Mouse (Mus musculus): Measurements from ENCODE around the gene Hcls1. TPM values are rescaled to one million over a fixed set of nuclear protein-coding genes. Genes with fewer than 3 reads are reported as not detected.
A peak's percentile ranks its signal among the peaks of the same experiment; 100 is the strongest.

The Hcls1 gene
- polyA plus RNA-seq, 1 experiment, result 0.62 TPM

DNA sequence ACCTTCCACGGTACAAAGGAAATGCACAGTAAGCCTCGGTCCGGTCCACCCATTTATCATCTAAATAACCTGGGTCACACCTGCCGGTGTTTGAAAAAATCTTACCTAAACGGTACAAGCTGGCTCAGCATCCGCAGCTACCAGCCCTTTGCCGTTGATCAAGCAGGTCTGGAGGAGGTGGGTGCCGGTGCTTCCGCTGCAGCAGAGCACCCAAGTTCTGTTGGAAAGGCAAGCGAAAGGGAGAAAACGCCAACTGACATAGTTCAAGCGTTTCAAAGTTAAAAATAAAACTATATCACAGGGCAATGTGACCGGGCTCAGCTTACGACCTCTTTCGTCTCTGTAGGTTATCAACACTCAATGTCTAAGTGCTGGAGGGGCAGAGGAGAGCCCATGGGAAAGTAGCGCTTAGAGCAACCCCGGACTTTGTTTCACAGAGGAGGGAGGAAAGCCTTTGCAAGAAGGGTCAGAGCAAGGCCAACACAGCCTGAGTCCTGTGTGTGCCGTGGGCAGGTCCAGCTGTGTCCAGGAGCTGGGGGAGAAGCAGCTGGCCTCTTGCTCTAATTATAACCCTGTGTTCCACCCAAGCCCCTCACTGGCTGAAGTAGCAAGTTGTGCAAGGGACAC, 55.3 kb downstream of the Hcls1 start, which contains the start of gene Fbxo40:
Gene Fbxo40 (minus strand): TSS at position 469 of the 627 bp plus-strand sequence.
- TF ChIP-seq GATA1 (IDR thresholded peaks at IDR 0.05; ENCODE audit: low read length), result no peak
- TF ChIP-seq TAL1 (IDR thresholded peaks at IDR 0.05; ENCODE audit: low read length), result no peak
- H3K4me1 ChIP-seq (ENCODE audit: control insufficient read depth), result peaks cover 6% of the 10 kb centered on the region
- H3K36me3 ChIP-seq (ENCODE audit: control insufficient read depth), result no peaks in the 10 kb centered on the region
- H3K27me3 ChIP-seq (ENCODE audit: control insufficient read depth), result no peaks in the 10 kb centered on the region
- H3K9me3 ChIP-seq (ENCODE audit: control insufficient read depth, low read length), result no peaks in the 10 kb centered on the region
- no peak within 1 kb of the TSS for H3K4me3 ChIP-seq (replicated peaks)

DNA sequence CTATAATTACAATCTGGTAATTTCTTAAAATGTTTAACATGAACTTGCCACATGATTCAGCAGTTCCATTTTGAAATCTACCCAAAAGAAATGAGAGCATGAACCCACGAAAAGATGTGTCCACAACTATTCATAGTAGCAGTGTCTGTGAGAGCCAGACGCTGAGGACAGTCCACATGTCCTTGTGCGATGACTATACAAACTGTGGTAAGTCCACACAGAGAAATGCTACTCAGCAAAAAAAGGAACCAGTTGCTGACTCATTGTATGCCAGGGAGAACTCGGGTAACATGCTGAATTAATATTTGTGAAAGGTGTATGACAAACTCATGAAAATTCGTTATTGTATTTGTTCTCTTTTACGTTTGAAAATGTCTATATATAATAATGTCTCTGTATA, 62.9 kb downstream of the Hcls1 start:
- Histone ChIP-seq H3K4me1 (ENCODE audit: control insufficient read depth) (no peaks in the 10 kb centered on the region), H3K4me3 (replicated peaks) (no peak overlapping the region)
- TF ChIP-seq GATA1 (IDR thresholded peaks at IDR 0.05; ENCODE audit: low read length), result no peak
- TF ChIP-seq TAL1 (IDR thresholded peaks at IDR 0.05; ENCODE audit: low read length), result no peak

DNA sequence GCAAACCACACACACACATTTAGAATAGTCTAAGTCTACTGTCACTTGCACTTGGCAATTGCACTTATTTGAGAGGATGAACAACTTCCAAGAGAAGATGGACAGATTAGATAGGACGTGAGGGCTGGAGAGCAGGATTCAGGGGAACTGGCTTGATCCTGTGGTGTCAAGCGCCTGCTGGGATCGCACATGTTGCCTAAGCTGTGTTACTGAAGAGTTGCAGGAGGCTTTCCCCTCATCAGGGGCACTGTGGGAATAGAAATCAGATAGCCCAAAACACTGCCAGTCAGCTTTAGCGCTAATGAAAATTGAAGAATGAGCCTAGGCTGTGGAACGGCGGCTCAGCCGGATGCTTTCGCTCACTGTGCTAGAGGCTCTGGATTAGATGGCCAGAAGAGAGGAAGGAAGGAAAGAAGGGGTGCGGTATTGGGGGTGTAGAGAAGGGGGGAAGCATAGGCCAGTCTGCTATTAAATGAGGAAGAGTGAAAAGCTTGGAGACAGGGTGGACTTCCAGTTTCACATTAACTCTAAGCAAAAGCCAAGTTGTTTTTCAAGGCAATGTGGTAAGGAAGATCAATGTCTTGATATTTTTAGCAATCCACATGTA, 64.7 kb downstream of the Hcls1 start:
- H3K4me1 ChIP-seq (ENCODE audit: control insufficient read depth), result no peaks in the 10 kb centered on the region
- H3K36me3 ChIP-seq (ENCODE audit: control insufficient read depth), result no peaks in the 10 kb centered on the region
- no peak for TF ChIP-seq GATA1 (IDR thresholded peaks at IDR 0.05; ENCODE audit: low read length)
- TF ChIP-seq TAL1 (IDR thresholded peaks at IDR 0.05; ENCODE audit: low read length), result no peak
- no peaks in the 10 kb centered on the region for H3K9me3 ChIP-seq (ENCODE audit: control insufficient read depth, low read length)
- H3K27me3 ChIP-seq (ENCODE audit: control insufficient read depth), result peaks cover 10% of the 10 kb centered on the region
- H3K4me3 ChIP-seq (replicated peaks), result no peak overlapping the region

More for the DNA sequence above, 62.9 kb downstream of the Hcls1 start:
- Histone ChIP-seq H3K9me3 (ENCODE audit: control insufficient read depth, low read length) (no peaks in the 10 kb centered on the region), H3K36me3 (ENCODE audit: control insufficient read depth) (no peaks in the 10 kb centered on the region), H3K27me3 (ENCODE audit: control insufficient read depth) (peaks cover 10% of the 10 kb centered on the region)

DNA sequence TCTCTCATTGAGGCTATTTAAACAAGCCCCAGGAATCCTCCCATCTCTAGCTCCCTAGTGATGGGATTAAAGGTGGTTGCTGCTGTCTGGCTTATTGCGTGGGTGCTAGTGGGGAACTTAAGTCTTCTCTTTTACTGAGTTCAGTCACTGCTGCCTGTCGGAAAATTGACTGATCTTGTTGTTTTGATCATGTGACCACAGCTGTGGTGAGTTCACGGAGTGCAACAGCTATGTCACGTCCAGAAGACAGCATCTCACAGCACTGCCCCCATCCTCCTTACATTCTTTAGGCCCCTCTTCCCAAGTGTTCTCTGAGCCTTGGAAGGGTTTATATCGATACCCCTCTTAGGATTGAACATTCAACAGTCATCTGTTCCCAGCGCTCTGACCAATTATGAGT, 74.5 kb downstream of the Hcls1 start:
- H3K4me3 ChIP-seq (replicated peaks), result no peak overlapping the region
- H3K27me3 ChIP-seq (ENCODE audit: control insufficient read depth), result peaks cover 5% of the 10 kb centered on the region
- H3K4me1 ChIP-seq (ENCODE audit: control insufficient read depth), result peaks cover 32% of the 10 kb centered on the region
- H3K9me3 ChIP-seq (ENCODE audit: control insufficient read depth, low read length), result no peaks in the 10 kb centered on the region
- TF ChIP-seq GATA1 (IDR thresholded peaks at IDR 0.05; ENCODE audit: low read length), result no peak
- TF ChIP-seq TAL1 (IDR thresholded peaks at IDR 0.05; ENCODE audit: low read length), result no peak
- peaks cover 15% of the 10 kb centered on the region for H3K36me3 ChIP-seq (ENCODE audit: control insufficient read depth)

DNA sequence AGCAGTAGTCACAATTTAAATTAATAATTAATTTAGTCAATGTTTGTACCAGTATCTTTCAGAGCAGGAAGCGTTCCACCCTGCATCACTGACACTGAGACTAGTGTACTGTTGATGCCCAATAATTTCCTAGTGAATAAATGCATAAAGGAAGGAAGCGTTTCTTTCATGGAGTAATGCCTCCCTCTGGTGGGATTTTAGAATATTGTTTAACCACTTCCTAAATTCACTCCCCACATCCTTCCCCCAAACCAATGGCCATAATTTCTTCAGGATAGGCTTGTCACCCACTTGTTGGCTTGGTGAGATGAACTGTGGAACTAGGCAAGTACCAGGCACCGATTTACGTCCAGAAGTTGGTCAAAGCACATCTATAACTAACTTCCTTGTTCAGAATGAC, 75.6 kb downstream of the Hcls1 start:
- TF ChIP-seq TAL1 (IDR thresholded peaks at IDR 0.05; ENCODE audit: low read length) (no peak), GATA1 (IDR thresholded peaks at IDR 0.05; ENCODE audit: low read length) (no peak)
- Histone ChIP-seq H3K36me3 (ENCODE audit: control insufficient read depth) (peaks cover 26% of the 10 kb centered on the region), H3K4me3 (replicated peaks) (no peak overlapping the region), H3K9me3 (ENCODE audit: control insufficient read depth, low read length) (no peaks in the 10 kb centered on the region), H3K27me3 (ENCODE audit: control insufficient read depth) (peaks cover 5% of the 10 kb centered on the region), H3K4me1 (ENCODE audit: control insufficient read depth) (peaks cover 35% of the 10 kb centered on the region)

DNA sequence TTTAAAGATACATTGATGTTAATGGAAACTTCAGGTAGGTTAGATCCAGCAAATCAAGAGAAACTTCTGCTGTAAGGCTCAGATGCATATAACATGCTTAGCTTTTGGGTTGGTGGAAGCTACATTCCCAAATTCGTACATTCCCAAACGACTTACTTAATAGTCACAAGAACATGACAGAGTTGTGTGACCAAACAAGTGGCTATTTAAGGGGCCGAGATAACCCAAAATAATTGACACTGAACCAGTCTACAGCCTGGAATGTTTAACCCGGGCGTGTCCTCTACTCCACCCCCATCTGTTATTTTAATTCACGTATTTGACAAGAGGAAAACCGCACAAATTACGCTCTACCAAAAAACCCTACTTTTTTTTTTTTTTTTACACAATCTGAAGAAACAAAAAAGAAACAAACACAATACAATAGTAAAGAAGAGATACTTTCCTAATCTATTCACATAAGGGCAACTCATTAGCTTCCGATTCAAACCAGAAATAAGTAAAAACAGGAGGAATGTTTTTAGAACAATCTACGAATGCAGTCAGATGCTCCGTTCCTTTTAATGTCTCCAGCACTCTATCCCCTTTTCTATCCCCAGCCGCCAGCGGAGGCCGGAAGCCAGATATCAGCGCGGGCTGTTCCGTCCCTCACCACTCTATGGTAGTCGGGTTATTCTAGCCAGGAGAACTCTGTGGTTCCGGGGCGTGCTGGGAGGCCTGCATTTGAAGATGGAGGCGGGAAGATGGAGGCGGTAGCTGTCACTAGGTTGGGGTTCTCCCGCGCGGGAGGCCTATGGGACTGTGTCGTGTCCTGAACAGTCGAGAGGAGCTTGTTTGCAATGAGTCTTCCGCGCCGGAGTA, 76.5 kb downstream of the Hcls1 start, which contains the start of gene Polq:
Gene Polq (plus strand): TSS at position 726 of the 861 bp plus-strand sequence.
- Histone ChIP-seq H3K4me1 (ENCODE audit: control insufficient read depth) (peaks cover 35% of the 10 kb centered on the region), H3K9me3 (ENCODE audit: control insufficient read depth, low read length) (no peaks in the 10 kb centered on the region), H3K36me3 (ENCODE audit: control insufficient read depth) (peaks cover 35% of the 10 kb centered on the region), H3K4me3 (replicated peaks) (peak within 1 kb of the TSS; percentile 70), H3K27me3 (ENCODE audit: control insufficient read depth) (peaks cover 5% of the 10 kb centered on the region)
- no peak for TF ChIP-seq GATA1 (IDR thresholded peaks at IDR 0.05; ENCODE audit: low read length)
- no peak for TF ChIP-seq TAL1 (IDR thresholded peaks at IDR 0.05; ENCODE audit: low read length)

DNA sequence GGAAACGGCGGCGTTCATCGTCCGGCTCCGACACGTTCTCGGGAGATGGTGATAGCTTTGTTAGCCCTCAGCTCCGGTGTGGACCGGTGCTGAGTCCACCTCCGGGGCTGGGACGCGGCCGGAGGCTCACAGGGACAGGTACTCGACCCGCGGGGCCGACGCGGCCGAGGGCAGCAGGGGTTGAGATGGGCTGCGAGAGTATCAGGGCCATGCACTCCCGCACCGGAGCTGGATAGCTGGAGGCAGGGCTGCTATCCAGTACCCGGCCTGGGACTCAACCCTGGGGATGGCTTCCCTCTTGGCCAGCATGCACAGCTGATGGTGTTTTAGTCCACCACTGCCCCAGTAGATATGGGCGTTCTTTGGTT, 77.1 kb downstream of the Hcls1 start:
- H3K9me3 ChIP-seq (ENCODE audit: control insufficient read depth, low read length), result no peaks in the 10 kb centered on the region
- peaks cover 39% of the 10 kb centered on the region for H3K36me3 ChIP-seq (ENCODE audit: control insufficient read depth)
- peak overlapping the region; percentile 70 for H3K4me3 ChIP-seq (replicated peaks)
- peaks cover 3% of the 10 kb centered on the region for H3K27me3 ChIP-seq (ENCODE audit: control insufficient read depth)
- TF ChIP-seq GATA1 (IDR thresholded peaks at IDR 0.05; ENCODE audit: low read length) (no peak), TAL1 (IDR thresholded peaks at IDR 0.05; ENCODE audit: low read length) (no peak)
- peaks cover 35% of the 10 kb centered on the region for H3K4me1 ChIP-seq (ENCODE audit: control insufficient read depth)

DNA sequence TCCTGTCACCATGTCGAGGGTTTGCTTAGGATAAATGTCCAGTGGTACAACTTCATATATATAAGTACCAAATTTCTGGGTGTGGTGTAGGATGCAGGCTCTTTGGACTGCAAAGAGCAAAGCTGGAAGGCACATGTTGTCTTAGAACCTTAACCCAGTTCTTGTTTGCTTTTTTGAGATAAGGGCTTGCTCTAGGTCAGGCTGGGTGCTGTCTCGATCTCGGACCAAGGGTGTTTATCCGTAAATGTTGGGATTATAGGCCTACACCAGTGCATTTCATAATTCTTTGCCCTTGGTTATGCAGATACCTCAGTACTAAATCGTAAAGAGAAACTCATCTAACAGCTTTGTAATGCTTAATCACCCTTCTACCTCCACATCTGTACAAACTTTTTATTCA, 77.6 kb downstream of the Hcls1 start:
- H3K27me3 ChIP-seq (ENCODE audit: control insufficient read depth), result no peaks in the 10 kb centered on the region
- peaks cover 44% of the 10 kb centered on the region for H3K36me3 ChIP-seq (ENCODE audit: control insufficient read depth)
- H3K4me3 ChIP-seq (replicated peaks), result peak overlapping the region; percentile 70
- H3K4me1 ChIP-seq (ENCODE audit: control insufficient read depth), result peaks cover 35% of the 10 kb centered on the region
- TF ChIP-seq GATA1 (IDR thresholded peaks at IDR 0.05; ENCODE audit: low read length) (no peak), TAL1 (IDR thresholded peaks at IDR 0.05; ENCODE audit: low read length) (no peak)
- H3K9me3 ChIP-seq (ENCODE audit: control insufficient read depth, low read length), result no peaks in the 10 kb centered on the region

Other genes with a start within 250 kb of the Hcls1 start
- not detected in 2 replicates for gene Ildr1, start 241.0 kb upstream of the Hcls1 start, polyA plus RNA-seq (2012)
- 0.14 TPM in 1 of 2 replicates, not detected in the other for gene Slc15a2, start 150.0 kb upstream of the Hcls1 start, polyA plus RNA-seq (2012)
- 0.08 and 0.23 TPM in 2 replicates for gene Iqcb1, start 106.6 kb upstream of the Hcls1 start, polyA plus RNA-seq (2012)
- gene Eaf2, start 60.0 kb upstream of the Hcls1 start, polyA plus RNA-seq (2012), result 0.04 TPM in 1 of 2 replicates, not detected in the other
- gene Golgb1, start 59.8 kb upstream of the Hcls1 start, polyA plus RNA-seq (2012), result 1.5 and 2.3 TPM in 2 replicates
- gene Fbxo40, start 55.5 kb downstream of the Hcls1 start, polyA plus RNA-seq (2012), result not detected in 2 replicates
- gene Polq, start 76.8 kb downstream of the Hcls1 start, polyA plus RNA-seq (2012), result 0.44 and 0.76 TPM in 2 replicates

All from erythroblast, embryonic 14.5 days (primary cell).